Mouse (Mus musculus): ENCODE results near the gene Rab3d. TPM values are rescaled to one million over a fixed set of nuclear protein-coding genes. Genes with fewer than 3 reads are reported as not detected.
"Not testable (repeated sequence)": the region's sequence is repeated elsewhere in the genome, so short reads cannot be mapped to it uniquely, and the experiment has no call there.

Rab3d gene
- polyA plus RNA-seq, 1 experiment, result 27.1 TPM

DNA sequence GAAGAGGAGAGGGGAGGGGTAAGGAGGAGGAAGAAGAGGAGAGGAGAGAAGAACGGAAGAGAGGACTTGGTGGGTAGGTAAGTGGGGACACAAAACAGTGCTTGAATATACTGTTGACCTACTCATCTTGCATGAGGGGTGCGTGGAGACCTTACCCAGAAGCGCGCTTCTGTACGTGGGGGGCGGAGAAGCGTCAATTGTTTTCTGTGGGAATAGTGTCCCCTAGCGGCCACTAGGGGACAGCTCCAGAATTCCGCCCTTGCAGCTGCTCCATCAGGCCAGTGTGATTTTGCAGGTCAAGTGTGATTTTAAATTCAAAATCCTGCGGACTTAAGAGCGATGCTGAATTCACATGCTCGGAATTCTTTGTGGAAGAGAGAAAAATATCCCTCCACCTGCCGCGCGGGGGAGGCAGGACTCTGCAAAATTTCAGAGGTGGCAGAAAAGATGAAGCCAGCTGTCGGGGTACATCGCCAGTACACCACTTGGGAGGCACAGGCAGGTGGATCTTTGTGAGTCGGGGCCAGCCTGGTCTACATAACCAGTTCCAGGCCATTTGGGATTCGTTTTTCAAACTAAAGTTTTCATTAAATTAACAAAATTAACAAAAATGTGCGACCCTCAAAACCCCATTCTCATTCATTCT lies 47.0 kb downstream of the Rab3d start:
- H3K4me3 ChIP-seq (ENCODE audit: insufficient read depth, low read depth, low read length), result no peak overlapping the region

DNA sequence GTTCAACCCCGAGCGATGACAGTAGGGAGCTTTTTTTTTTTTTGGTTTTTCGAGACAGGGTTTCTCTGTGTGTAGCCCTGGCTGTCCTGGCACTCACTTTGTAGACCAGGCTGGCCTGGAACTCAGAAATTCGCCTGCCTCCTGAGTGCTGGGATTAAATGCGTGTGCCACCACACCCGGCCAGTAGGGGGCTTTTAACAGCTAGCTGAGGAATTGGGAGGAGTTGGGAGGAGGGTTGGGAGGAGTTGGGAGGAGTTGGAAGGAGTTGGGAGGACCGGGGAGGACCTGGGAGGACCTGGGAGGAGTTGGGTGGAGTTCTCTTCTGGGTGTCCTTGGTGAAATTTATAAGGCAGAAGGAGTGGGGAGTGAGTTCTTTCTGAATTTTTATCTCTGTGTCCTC lies 48.7 kb downstream of the Rab3d start:
- WGBS, result 58% methylated on average over 7 of the region's 7 CpGs
- H3K4me3 ChIP-seq (ENCODE audit: insufficient read depth, low read depth, low read length); H3K27me3 ChIP-seq (replicated peaks; ENCODE audit: control insufficient read depth, insufficient read depth, low read length); H3K4me1 ChIP-seq (ENCODE audit: control insufficient read depth, insufficient read depth, low read length); H3K27ac ChIP-seq (ENCODE audit: insufficient read depth, low read depth, low read length); H3K36me3 ChIP-seq (ENCODE audit: control insufficient read depth, insufficient read depth, low read length): not testable (repeated sequence)
- peak; percentile 81 for DNase-seq
- peak; percentile 31 for TF ChIP-seq CTCF (conservative IDR thresholded peaks at IDR 0.05; ENCODE audit: insufficient read depth, insufficient read length, low read depth, low read length)

More for the DNA sequence above, 47.0 kb downstream of the Rab3d start:
- Histone ChIP-seq H3K4me1 (ENCODE audit: control insufficient read depth, insufficient read depth, low read length) (peaks cover 6% of the 10 kb centered on the region), H3K36me3 (ENCODE audit: control insufficient read depth, insufficient read depth, low read length) (no peaks in the 10 kb centered on the region), H3K27me3 (replicated peaks; ENCODE audit: control insufficient read depth, insufficient read depth, low read length) (no peaks in the 10 kb centered on the region), H3K27ac (ENCODE audit: insufficient read depth, low read depth, low read length) (no peak overlapping the region)
- 15% methylated on average over 20 of the region's 20 CpGs for WGBS
- no peak for TF ChIP-seq POLR2A (IDR thresholded peaks at IDR 0.05; ENCODE audit: low read depth, low read length)
- peak; percentile 89 for TF ChIP-seq CTCF (conservative IDR thresholded peaks at IDR 0.05; ENCODE audit: insufficient read depth, insufficient read length, low read depth, low read length)
- peak; percentile 54 for DNase-seq

DNA sequence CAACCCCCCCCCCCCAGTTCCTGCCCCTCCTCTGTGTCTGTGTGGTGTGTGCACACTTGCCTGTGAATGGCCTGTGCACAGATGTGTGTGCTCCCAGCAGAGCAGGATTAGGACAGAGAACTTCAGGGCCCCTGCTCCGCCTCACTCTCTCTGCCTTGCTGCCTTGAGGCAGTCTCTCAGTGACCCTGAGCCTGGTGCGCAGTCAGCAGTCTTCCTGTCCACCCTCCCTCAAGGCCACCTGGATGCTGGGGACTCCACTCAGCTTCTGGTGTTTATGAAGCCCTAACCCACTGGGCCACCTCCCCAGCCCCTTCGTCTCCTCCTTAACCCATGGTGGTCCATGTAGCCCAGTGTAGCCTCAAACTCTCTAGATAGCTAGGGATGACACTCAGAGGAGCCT lies 50.3 kb downstream of the Rab3d start:
- H3K27me3 ChIP-seq (replicated peaks; ENCODE audit: control insufficient read depth, insufficient read depth, low read length), result no peaks in the 10 kb centered on the region
- 97% methylated on average over 3 of the region's 3 CpGs for WGBS
- H3K36me3 ChIP-seq (ENCODE audit: control insufficient read depth, insufficient read depth, low read length), result no peaks in the 10 kb centered on the region
- DNase-seq, result no peak
- TF ChIP-seq CTCF (conservative IDR thresholded peaks at IDR 0.05; ENCODE audit: insufficient read depth, insufficient read length, low read depth, low read length), result no peak
- no peak for TF ChIP-seq POLR2A (IDR thresholded peaks at IDR 0.05; ENCODE audit: low read depth, low read length)
- H3K4me3 ChIP-seq (ENCODE audit: insufficient read depth, low read depth, low read length), result no peak overlapping the region
- H3K27ac ChIP-seq (ENCODE audit: insufficient read depth, low read depth, low read length), result no peak overlapping the region
- H3K4me1 ChIP-seq (ENCODE audit: control insufficient read depth, insufficient read depth, low read length), result peaks cover 9% of the 10 kb centered on the region

DNA sequence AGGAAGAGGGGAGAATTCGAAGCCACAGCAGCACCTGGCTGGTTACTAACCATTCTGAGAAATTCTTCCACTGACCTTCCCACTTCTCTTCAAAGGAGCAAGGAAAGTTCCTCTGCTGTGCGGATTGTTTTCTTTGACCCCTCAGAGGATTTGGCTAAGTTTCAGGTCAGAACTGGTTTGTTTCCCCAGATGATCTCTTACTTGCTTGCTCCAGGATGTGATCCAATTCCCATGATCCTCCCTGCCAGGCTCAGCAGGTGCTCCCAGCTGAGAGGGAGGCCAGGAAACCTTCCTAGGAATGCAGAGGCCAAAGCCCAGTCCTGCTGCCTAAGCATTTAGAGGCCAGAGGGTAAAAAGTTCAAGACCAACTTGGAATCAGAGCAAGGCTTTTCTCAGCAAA lies 51.4 kb downstream of the Rab3d start:
- DNase-seq, result peak; percentile 92
- TF ChIP-seq CTCF (conservative IDR thresholded peaks at IDR 0.05; ENCODE audit: insufficient read depth, insufficient read length, low read depth, low read length) (no peak), POLR2A (IDR thresholded peaks at IDR 0.05; ENCODE audit: low read depth, low read length) (no peak)
- peak overlapping the region; percentile 75 for H3K27ac ChIP-seq (ENCODE audit: insufficient read depth, low read depth, low read length)
- H3K36me3 ChIP-seq (ENCODE audit: control insufficient read depth, insufficient read depth, low read length), result no peaks in the 10 kb centered on the region
- H3K4me3 ChIP-seq (ENCODE audit: insufficient read depth, low read depth, low read length), result no peak overlapping the region
- peaks cover 9% of the 10 kb centered on the region for H3K4me1 ChIP-seq (ENCODE audit: control insufficient read depth, insufficient read depth, low read length)
- 8% methylated on average over 2 of the region's 2 CpGs for WGBS
- H3K27me3 ChIP-seq (replicated peaks; ENCODE audit: control insufficient read depth, insufficient read depth, low read length), result no peaks in the 10 kb centered on the region

DNA sequence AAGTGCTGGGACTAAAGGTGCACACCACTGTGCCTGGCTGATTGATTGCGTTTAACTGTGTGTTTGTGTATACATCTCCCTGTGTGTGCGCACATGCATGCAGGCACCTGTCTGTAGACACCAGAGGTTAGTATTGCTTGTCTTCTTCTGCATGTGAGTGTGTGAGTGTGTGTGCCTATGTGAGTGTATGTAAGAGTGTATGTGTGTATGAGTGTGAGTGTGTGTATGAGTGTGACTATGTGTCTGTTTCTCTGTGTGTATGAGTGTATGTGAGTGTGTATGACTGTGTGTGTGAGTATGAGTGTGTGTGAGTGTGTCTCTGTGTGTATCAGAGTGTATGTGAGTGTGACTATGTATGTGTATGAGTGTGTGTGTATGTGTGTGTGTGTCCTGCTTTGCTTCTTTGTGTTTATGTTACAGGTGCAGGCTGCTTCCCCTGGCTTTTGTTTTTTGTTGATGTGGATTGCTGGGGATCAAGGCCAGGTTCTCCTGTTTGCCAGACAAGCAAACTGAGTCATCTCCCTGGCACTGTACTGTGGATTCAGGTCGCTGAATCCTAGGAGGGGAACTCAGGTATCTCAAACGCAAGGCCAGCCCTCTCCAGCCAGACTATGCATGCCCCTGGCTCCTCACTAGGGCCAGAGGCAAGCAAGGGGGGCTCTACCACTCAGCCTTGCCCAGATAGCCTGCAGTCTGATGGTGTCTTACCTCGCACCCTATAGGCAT lies 52.2 kb downstream of the Rab3d start:
- Histone ChIP-seq H3K27ac (ENCODE audit: insufficient read depth, low read depth, low read length) (peak overlapping the region; percentile 75), H3K27me3 (replicated peaks; ENCODE audit: control insufficient read depth, insufficient read depth, low read length) (no peaks in the 10 kb centered on the region), H3K36me3 (ENCODE audit: control insufficient read depth, insufficient read depth, low read length) (no peaks in the 10 kb centered on the region), H3K4me3 (ENCODE audit: insufficient read depth, low read depth, low read length) (no peak overlapping the region), H3K4me1 (ENCODE audit: control insufficient read depth, insufficient read depth, low read length) (peaks cover 9% of the 10 kb centered on the region)
- WGBS, result 77% methylated on average over 5 of the region's 5 CpGs
- TF ChIP-seq CTCF (conservative IDR thresholded peaks at IDR 0.05; ENCODE audit: insufficient read depth, insufficient read length, low read depth, low read length), result no peak
- no peak for DNase-seq

DNA sequence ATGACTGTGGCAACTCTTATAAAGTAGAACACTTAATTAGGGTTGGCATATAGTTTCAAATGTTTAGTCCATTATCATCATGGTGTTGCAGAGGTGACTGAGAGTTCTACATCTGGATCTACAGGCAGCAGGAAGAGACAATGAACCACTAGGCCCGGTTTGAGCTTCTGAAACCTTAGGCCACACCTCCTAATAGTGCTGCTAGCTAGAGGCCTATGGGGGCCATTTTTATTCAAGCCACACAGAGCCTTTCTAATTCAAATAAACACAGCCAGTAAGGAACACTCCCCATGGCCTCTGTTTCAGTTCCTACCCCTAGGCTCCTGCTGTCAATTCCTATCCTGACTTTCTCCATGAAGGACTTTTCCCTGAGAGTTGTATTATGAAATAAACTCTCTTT lies 55.8 kb downstream of the Rab3d start:
- H3K27me3 ChIP-seq (replicated peaks; ENCODE audit: control insufficient read depth, insufficient read depth, low read length), result no peaks in the 10 kb centered on the region
- H3K27ac ChIP-seq (ENCODE audit: insufficient read depth, low read depth, low read length), result no peak overlapping the region
- no peak overlapping the region for H3K4me3 ChIP-seq (ENCODE audit: insufficient read depth, low read depth, low read length)
- no peak for DNase-seq
- peaks cover 9% of the 10 kb centered on the region for H3K4me1 ChIP-seq (ENCODE audit: control insufficient read depth, insufficient read depth, low read length)
- no peaks in the 10 kb centered on the region for H3K36me3 ChIP-seq (ENCODE audit: control insufficient read depth, insufficient read depth, low read length)
- TF ChIP-seq CTCF (conservative IDR thresholded peaks at IDR 0.05; ENCODE audit: insufficient read depth, insufficient read length, low read depth, low read length) (no peak), POLR2A (IDR thresholded peaks at IDR 0.05; ENCODE audit: low read depth, low read length) (no peak)
- WGBS, result 78% methylated on average over 1 of the region's 1 CpGs

DNA sequence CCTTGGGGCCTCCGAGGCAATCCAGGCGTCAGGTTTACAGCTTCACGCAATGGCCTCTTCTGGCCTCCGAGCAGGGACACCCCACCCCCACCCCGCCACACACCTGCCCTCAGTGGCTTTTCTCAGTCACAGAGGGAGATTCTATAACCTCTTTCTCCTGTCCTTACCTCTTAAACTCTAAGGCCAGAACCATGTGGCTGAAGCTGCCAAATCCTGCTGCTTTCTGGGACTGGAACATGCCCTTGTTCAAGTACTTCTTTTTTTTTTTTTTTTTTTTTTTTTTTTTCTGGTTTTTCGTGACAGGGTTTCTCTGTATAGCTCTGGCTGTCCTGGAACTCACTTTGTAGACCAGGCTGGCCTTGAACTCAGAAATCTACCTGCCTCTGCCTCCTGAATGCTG lies 57.6 kb downstream of the Rab3d start:
- not testable (repeated sequence) for H3K27me3 ChIP-seq (replicated peaks; ENCODE audit: control insufficient read depth, insufficient read depth, low read length); H3K27ac ChIP-seq (ENCODE audit: insufficient read depth, low read depth, low read length); H3K36me3 ChIP-seq (ENCODE audit: control insufficient read depth, insufficient read depth, low read length); H3K4me1 ChIP-seq (ENCODE audit: control insufficient read depth, insufficient read depth, low read length); DNase-seq; H3K4me3 ChIP-seq (ENCODE audit: insufficient read depth, low read depth, low read length)
- WGBS, result 52% methylated on average over 6 of the region's 6 CpGs
